Mouse (Mus musculus) T-helper 17 cell (primary cell): ENCODE measurements at regions not wholly inside any gene's neighbourhood (a gene's known extent, or its start where the extent isn't known, plus 50 kb on each side); places are given as distances from the start of the nearest gene placed in this dataset.

Source experiments
- in situ Hi-C, 2 experiments: fragments of 300-600 bp; cut with MboI, MseI; formaldehyde crosslinking; loops; 1 replicate in 1 of 2; 2 replicates in 1 of 2; pipeline ENCODE4 v1.15.1; 2025; ENCODE audit warnings: high pct_unique_total_duplicates in 2 of 2

DNA sequence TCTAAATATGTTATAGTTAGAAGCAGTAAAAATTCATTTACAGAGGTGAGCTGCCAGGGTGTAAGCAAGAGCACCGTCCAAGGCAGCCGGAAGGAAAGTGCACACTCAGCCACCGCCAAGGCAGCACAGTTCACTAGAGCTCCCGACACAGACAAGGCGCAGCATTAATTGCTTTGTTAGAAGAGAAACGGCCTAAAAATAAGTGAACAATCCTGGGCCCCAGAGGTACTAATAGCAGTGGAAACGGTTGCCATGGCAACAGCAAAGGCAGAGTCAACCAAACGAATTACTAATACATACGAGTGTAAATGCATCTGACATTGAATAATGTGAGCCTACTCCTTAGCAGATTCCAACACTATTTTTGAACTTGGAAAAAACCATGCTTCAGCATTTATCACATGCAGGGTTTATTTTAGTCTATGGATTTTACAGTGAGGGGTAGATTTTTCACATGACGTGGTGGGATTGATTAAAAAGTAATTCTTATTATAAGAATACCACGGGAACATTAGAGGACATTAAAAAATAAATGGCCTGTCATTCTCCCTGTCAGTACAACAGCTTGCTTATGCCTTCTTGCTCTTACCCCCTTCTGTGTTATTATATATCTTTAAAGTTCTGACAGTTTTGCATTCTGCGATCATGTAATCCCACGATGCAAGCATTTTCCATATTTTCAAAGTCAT lies 62.5 kb downstream of the Cavin4 start:
- in situ Hi-C loops = loop anchor here in 1 of 2 experiments (5.0 kb wide), 1 partner anchor 46 kb away; no protein-coding TSS in a partner anchor

DNA sequence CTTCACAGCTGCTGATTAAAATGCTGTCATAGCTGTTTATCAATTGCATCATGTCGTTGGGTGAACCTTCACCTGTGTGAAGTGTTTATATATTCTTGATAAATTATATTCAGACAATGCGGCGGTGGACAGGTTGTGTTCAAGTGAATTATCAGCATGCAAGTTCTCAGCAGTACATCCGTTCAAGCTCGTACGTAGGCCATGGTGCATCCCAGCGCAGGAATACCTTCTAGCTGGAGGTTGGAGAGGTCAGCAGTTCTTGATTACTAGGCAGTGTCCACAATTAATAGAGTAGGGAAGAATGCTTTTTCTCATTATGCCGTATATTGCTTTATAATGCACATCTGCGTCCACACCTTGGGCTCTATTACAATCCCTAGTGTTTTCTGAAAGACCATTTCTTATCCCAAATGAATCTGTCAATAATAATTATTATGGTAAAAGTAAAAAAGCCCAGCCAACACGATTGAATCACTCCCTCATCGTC lies 63.1 kb downstream of the Cavin4 start:
- in situ Hi-C loops = loop anchor here in 1 of 2 experiments (5.0 kb wide), 1 partner anchor 46 kb away; no protein-coding TSS in a partner anchor

DNA sequence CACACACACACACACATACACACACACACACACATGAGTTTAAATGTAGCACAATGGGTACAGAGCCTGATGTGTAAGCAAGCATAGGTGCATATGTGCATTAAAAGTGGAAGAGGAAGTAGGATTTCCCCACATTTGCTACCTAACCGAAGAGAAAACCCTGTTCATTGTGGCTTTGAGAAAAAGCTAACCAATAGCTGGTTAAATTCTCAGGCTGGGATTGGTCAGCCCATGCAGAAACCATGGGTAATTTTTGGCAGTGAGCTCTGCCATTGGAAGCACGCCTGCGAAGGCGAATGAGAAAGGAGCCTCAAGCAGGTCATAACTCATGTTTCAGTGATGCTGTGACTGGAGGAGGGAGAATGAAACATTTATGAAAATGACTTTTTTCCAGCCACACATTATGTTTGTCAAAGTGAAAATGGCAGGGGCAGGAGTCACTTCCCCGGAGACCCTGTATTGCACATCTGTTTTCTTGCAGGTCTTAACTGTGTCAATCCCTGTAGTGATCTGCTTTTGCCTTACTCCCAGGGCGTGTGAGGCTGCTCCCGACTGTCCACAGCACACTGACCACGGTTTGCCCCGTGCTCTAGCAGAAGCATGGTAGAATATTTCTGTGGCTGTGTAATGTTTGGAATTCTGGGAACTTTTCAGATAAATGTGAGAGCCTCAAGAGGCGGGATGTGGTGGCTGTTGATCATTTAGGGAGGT lies 71.7 kb downstream of the Cavin4 start:
- in situ Hi-C loops = no loop called here

DNA sequence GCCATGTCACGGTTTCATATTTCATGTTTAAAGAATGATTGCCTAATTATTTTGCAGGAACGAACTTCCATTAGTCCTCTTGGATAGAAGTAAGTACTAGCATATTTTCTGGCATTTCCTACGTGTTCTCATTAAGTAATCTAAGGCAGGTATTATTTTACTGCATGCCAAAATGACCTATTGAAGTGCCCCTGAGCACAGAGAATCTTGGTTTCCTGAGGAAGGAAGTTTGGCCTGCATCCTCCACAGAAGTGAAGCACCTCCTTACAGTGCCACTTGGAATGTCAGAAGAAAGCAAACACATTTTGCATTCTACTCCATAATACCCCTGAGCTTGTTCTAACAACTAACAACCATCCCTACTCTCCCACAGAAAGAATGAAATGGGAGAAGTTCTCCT lies 82.9 kb downstream of the Cavin4 start:
- in situ Hi-C loops = no loop called here

DNA sequence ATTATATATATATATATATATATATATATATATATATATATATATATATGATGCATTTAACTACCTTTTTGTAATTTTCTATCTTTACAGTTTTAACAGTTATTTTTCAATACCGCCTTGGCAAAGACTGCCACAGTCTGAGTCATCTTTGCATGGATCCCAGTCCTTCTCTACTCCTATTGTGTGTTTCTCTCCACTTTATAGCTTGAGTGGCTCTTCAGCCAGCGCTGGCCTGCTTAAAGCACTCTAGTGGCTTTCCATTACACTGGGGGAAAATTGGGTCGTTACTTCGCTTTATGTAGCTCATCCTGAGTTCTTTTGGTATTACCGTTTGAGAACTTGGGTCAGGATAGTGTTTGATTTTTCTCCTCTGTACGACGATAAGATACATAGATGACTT lies 86.3 kb downstream of the Cavin4 start:
- in situ Hi-C loops = no loop called here

DNA sequence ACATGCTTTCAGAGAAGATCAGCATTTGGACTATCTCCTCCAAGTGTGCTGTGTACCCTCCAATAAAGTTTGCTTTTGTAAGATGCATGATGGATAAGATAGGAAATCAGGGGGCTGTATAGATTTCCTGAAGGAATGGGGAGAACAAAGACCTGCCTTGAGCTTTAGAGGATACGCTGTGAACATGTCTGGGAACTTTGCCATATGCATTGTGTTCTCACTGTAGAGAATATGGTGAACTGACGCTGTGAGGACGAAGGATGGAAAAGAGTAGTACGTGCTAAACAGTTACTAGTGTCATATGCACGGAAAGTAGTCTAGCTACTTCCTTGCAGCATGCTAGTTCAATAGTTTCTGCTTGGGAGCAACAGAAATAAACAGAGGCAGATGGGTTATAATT lies 86.8 kb downstream of the Cavin4 start:
- in situ Hi-C loops = no loop called here

DNA sequence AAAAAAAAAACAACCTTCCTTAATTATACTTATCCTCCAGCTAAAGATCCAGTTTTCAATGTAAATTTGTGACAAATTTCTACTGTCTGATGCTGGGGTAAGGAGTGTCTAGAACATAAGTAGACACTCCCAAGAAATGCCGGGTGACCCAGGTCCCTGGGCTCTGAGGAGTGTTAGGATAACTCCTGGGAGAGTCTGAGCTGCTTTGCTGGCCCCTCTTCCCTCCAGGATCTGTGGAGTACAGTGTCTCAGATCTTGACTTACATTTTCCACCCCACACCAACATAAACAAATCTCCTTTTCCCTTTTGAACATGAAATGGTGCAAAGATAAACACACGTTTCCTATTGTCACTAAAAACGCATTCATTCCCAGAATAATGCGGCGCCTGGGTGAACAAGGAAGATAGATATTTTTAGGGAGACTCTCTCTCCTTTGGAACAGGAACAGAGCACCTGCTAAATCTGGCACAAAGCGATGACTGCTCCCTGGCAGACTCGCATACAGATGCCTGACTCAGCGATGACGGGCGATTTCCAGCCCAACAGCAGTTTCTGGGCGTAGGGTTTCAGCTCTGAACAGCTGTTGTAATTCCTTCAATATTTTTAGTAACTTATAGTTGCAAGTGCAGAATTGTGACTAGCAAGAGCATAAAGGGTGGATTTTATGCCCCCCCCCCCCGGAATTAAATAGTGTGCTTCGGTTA lies 91.3 kb downstream of the Cavin4 start:
- in situ Hi-C loops = no loop called here

DNA sequence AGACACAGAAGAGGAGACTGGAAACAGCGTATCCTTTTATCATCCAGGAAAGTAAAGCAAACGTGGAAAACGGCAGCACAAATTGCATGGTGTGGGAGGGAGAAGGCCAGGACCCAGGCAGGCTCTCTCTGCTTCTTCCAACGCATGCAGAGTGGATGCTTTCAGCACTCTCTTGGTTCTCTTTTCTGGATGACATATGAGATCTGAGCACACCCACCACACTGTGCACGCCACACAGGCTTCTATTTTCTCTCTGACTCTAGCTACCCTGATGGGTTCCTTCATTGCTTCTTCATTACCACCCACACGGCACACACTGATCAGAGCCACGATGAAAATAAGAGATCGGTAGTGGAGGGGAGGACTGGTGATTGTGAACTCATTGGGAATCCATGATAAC lies 97.3 kb downstream of the Cavin4 start:
- in situ Hi-C loops = no loop called here

DNA sequence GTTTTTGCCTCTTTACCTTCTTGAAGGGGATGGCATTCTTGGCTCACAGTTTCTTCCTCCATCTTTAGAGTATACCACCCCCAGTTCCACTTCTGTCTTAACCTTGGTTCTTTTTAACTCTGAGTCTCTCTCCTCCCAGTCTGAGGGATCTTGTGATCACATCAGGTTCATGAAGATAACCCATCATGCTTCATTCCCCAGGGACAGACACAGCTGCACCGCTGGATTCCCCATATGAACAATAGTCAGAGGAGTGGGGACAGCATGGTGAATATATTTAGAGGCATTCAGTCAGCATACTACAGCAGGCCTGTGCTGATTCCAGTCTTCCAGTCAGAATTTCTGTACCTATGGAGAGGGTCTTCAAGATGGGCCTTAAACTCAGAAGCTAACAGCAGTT lies 103.1 kb downstream of the Cavin4 start:
- in situ Hi-C loops = no loop called here

DNA sequence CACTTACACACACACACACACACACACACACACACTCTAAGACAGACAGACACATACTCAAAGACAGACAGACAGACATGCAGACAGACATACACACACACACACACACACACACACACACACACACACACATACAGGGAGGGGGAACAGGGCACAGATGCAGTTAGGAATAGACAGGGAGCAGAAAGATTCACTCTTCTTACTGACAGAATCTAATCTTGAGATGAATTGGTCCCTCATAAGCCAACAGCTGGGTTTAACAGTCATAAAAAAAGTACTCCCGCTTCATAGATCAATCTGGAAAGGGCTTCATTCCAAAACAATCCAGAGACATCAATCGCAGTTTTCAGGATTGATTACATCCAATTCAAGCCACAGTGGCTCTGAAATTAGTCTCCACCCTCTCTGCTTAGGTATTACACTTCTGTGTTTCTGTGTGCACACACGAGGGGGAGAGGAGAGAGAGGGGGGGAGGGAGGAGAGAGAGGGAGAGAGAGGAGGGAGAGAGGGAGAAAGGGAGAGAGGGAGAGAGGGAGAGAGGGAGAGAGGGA lies 107.2 kb downstream of the Cavin4 start:
- in situ Hi-C loops = loop anchor here in 1 of 2 experiments (5.0 kb wide), 2 partner anchors 43 to 52 kb away; no protein-coding TSS in a partner anchor

DNA sequence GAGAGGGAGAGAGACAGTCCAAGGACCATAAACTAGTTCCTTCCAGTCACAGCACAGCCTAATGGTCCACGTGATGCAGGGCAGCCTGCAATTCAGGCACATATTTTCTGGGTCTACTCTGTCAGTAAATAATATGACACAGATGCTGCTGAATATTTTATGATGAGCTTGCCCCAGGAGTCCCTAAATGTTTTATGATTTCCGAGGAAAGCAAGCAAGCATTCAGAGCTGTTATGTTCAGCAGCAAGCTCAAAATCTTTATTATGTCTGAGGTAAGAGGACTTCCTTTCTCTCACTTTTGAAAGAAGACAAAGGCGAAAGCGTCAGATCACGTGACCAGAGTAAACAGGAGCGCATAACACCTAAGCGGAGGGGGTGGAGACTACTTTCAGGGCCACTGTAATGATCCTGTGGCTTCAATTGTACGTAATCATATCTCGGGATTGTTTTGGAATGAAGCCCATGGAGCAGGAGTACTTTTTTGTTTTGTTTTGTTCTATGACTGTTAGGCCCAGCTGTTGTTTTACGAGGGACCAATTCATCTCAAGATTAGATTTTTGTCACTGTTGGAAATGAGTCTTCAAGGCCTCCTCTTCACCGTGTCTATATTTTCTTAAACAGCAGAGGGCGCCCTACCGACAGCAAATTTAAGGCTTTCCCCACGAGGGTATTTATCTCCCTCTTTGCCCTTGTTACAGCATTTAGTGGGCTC lies 107.8 kb downstream of the Cavin4 start:
- in situ Hi-C loops = loop anchor here in 1 of 2 experiments (5.0 kb wide), 2 partner anchors 44 to 51 kb away; no protein-coding TSS in a partner anchor

DNA sequence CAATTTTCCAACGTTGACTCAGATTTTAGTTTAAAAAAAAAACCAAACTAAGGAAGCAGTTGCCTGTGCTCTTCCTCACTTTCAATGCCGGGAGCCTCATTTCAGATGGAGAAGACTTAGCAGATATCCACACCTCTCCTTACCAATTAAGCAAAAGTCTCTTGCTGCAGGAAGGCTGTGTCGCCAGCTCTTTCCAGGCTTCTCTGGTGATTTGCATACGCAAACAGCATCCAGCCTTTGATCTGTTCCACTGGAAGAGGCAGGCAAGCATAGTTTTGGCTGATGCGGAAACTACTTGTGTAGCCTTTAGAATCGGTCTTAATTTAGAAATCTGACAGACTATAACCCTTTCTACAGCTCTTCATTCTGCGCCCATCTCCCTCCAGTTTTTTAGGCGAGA lies 108.5 kb downstream of the Cavin4 start:
- in situ Hi-C loops = loop anchor here in 1 of 2 experiments (5.0 kb wide), 2 partner anchors 45 to 50 kb away; no protein-coding TSS in a partner anchor

DNA sequence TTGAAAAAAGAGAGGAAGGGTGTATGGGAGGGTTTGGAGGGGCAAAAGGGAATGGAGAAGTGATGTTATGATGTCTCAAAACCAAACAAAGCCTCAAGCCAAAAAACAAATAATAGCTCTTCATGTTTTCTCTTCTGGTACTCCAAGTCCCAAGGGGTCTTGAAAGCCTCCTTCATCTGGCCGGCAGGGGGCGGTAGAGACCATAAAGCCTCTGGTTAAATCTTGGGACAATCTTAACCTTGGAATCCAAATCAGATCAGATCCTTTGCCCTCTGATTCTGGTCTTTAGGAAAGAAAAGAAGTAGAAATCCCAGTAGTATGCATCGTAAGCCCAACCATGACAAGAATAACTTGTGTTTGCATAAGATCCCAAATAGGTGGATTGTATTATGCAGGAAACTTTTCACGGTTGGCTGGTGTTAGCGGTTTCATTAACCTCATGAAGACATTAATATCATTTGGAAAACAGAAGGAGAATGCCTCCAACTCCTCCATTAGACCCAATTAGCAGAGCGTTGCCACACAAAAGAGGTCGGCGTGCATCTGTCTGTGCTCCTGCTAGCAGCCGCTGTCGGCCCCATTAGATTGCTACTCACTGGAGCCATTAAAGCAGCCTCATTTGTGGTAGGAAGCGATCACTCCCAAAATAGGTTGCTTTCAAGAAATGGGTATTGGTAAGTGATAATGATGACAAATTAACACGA lies 116.0 kb downstream of the Cavin4 start:
- in situ Hi-C loops = loop anchor here in 1 of 2 experiments (5.0 kb wide), 1 partner anchor 543 kb away; no protein-coding TSS in a partner anchor

DNA sequence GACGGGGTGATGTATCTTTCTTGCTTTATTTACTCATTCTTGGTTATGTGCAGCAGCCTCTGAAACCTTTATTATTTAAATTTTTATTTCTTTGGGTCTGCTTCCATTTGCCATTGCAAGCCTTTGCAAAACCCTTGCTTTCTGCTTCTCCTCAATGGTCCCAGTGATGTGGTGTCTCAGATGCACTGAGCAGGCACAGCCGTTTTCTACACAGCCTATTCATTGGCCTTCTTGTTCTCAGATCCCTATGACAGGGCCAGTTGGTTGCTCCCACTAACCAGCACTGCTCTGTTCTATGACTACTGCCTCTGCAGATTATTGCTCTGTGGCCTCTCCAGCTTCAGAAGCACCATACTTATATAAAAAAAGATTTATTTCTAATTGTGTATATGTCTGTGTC lies 116.6 kb downstream of the Cavin4 start:
- in situ Hi-C loops = loop anchor here (5.0 kb wide), 2 partner anchors 542 to 847 kb away; no protein-coding TSS in a partner anchor

DNA sequence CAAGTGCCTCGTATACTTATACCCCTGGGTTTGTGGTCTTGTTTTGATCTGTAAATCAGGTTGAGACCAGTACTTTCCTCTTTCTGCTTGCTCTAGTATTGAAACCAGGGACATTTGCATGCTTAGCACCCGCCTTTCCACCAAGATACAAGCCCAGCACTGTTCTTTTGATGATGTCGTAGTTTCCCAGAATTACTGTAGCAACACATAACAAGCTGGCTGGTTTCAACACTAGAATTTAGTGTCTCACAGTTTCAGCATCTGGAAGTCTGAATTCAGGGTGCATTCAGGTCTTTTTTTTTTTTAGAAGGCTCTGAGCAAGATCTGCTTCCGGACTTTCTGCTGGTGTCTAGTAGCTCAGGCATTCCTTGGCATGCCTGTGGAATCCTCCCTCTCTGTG lies 117.8 kb downstream of the Cavin4 start:
- in situ Hi-C loops = loop anchor here in 1 of 2 experiments (5.0 kb wide), 2 partner anchors 541 to 846 kb away; no protein-coding TSS in a partner anchor

DNA sequence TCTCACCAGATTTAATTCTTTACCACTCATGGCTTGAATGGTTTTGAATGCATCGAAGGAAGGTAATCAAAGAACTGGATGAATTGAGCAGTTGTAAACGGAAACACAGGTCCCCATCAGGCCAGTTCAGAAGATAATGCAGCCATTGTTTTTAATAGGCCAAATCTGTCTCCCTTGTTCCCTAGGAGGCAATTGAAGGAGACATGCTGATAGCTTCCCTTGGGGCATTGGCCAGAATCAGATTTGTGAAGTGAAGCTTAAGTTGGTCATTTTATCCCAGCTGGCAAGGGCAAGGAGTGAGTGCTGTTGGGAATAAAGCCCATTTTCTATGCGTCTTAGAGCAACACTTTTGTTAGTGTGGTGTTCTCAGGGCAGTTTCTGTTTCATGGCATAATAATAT lies 119.4 kb downstream of the Cavin4 start:
- in situ Hi-C loops = loop anchor here in 1 of 2 experiments (5.0 kb wide), 2 partner anchors 540 to 845 kb away; no protein-coding TSS in a partner anchor

DNA sequence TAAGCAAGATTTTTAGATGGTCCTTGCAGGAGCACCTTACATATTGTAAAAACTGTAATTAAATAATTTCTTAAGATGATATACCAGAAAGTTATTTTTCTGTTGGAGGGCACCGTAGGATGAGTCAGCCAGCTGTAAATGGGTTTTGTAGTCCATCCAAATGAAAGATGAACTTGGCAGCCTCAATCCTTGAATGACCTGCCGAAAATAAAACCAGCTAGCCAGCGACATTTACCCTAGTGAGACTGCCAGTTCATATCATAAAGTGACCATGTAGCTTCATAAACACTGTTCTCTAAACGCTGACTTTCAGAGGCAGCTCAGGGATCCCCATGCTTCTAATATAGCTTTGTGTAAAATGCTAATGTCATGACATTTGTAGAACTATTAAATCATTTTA lies 127.8 kb downstream of the Cavin4 start:
- in situ Hi-C loops = no loop called here

DNA sequence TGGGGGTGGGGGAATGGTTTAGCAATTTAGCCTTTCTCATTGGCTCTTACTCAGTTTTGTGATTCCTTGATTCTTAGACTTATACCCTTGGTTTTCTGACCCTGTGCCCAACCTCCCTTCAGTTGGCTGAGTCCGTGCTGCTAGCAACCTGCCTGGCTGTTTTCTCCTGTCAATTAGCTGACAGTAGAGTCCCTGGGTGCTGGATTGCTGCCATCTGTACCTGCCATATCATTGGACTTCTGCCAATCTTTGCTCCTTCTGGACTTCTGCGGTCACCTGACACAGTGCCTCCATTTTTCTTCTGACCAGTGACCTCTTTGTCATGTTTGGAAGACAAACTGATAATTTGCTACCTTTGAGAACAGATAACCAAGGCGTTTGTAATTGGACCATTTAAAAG lies 140.5 kb downstream of the Cavin4 start:
- in situ Hi-C loops = no loop called here

DNA sequence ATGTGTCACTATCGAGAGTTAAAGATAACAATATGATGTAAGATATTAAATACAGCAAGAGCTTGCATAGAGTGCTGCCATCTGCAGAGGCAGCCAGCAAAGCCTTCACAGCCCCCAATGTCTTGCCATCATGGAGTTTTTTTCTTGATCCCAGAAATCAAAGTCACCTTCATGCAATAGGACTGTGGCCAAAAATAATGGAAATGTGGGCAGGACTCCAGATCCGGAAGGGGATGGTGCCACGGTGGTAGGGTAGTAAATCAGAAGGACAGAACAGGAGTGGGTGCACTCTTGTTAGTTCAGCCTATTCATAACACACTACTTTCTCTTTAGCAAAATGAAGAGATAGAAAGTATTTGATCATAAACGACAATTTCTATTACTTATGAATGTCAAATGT lies 145.3 kb downstream of the Cavin4 start:
- in situ Hi-C loops = no loop called here

DNA sequence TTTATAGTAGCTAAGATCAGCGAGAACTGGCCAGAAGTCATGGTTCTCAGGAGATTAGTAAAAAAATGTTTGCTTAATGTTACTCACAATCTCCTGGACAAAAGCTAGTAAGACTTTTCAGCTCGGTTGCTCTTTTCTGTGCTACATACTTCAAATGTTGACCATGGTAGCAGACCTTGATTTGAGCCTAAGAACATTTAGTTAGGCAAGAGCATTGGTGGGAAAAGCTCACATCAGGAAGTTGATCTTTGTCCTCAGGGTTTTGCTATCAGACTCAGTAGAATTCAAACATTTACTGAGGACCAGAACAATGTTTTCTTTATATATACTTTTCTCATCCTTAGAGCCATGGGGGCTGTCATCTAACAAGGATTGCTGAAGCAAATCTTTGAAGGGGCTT lies 170.4 kb downstream of the Cavin4 start:
- in situ Hi-C loops = no loop called here
